Mouse (Mus musculus): Measurements from ENCODE around the gene Slc25a25.

DNA sequence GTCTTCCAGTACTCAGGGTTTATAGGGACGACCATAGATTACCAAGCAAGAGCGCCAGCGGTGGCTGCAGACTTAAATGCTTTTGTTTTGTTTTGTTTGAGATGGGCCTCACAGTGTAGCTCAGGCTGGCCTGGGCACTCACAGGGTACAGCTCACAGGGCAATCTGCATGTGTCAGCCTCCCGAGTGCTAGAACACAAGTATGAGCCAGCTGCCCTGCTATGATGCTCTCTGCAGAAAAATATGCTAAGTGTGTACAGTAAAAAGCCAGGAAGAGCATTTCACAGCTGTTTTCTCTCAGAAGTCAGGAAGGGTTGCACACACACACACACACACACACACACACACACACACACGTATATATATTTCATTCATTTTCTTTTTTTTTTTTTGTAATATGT, 49.2 kb upstream of the Slc25a25 start:
- TF ChIP-seq CTCF (conservative IDR thresholded peaks at IDR 0.05; ENCODE audit: low read length) (no peak), NANOG (IDR thresholded peaks at IDR 0.05; ENCODE audit: borderline replicate concordance, low read length) (no peak), POU5F1 (IDR thresholded peaks at IDR 0.05; ENCODE audit: borderline replicate concordance, low read length) (no peak)

Measured in E14TG2a.4 (cell line).